Mouse (Mus musculus) left cerebral cortex, postnatal 25 days (tissue): Measurements from ENCODE around the gene Igf2r. TPM values are rescaled to one million over a fixed set of nuclear protein-coding genes. Genes with fewer than 3 reads are reported as not detected.
A peak's percentile ranks its signal among the peaks of the same experiment; 100 is the strongest.

ENCODE experiments used
- DNase-seq, 2 experiments: peaks; one replicate each; pipeline ENCODE4 v3.0.0; 2022; ENCODE audit warnings: low spot score in 2 of 2, mixed read lengths in 1 of 2
- intact Hi-C: fragments of 180-260 bp; cut with DNase I; formaldehyde crosslinking; loops from one replicate; pipeline ENCODE4 v1.15.1; 2025
- total RNA-seq, 2 experiments: library from RNA; stranded (reverse); gene quantifications; 2 replicates each; pipeline ENCODE4 v1.2.3; 2021

The Igf2r gene
- total RNA-seq, 2 experiments from 2014 or later = 28.5 to 29.2 TPM

DNA sequence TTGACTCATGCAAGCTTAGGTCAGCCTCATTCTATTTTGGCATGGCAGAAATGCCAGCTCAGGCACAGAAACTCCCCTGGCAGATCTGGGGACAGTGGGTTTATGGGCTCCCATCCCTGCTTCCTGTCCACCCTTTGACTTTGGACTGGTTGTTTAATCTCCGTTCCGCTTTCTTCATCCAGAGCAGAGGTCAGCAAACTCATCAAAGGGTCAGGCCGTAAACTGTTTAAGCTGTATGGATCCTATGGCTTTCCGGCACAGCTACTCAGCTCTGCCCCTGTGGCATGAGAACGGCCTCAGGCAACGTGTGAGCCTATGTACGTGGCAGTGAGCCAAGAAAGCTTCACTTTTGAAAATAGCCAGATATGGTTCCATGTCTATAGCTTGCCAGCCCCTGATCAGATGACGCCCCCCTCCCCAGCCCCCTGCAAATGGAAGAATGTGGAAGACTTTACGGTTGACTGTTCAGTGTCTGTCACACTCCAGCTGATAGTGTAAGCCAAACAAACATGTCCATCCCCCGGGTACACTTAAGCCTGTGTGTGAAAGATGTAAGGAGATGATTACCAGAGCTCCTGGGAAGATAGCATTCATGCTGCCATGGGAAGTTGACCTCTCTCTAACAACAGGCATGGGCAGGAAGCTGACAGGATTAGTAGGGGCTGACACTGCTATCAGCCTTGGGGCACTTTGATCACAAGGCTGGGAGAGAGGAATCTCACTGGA is 21.1 kb upstream of the Igf2r start:
- intact Hi-C loops = no loop called here
- no peak for DNase-seq

DNA sequence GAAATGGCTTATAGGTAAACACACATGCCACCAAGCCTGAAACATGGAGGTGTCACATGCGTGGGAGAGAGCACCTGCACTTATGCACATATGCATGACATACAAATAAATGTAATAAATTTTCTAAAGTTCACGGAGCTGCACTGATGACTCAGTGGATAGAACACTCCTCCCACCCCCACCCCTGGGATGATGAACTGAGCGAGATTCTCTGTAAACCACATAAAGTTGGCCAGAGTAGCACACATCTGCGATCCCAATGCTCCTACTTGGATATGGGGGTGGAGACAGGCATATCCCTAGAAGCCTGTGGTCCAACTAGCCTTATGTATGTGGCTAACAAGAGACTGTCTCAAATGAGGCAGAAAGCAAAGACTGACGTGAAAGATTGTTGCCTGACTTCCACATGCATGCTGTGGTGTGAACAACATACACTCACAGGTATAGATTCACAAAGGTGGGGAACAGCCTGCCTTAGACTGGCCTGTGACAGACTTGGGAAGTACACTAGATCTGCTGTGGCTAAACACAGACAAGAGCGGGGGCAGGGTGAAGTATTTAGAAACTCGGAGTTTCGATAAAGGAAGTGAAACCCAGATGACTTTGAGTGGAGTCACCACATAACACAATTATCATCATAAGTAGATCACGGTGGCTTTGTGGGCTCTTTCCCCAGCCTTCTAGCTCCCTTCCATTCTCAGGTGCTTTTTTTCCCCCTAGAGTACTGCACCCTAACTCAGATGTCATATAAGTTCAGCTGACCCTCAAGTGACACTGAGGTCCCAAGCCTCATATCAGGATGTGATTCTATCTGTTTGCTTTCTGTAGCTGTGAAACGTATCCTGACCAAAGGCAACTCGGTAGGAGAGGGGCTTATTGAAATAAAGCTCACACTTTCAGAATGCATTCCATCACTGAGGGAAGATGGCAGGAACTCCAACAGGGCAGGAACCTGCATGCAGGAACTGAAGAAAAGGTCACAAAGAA is 13.7 kb upstream of the Igf2r start:
- no peak for DNase-seq
- intact Hi-C loops = no loop called here

DNA sequence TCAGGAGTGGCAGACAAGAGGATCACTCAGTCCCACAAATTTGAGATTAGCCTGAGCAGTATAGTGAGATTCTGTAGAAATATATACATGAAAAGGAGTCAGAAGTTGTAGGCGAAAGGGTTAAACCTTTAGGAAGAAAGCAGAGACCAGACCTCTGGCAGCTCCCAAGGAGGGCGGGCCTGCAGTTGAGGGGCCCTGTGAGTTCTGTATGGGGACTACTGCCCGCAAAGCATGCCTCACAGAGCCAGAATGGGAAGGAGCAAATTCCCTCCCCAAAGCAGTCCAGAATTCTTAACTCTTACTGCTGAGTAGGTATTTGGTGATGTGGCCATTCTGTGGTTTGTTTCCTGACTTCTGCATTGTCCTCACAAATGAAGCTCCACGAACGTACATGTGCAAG is 11.6 kb upstream of the Igf2r start:
- intact Hi-C loops = no loop called here
- no peak for DNase-seq

DNA sequence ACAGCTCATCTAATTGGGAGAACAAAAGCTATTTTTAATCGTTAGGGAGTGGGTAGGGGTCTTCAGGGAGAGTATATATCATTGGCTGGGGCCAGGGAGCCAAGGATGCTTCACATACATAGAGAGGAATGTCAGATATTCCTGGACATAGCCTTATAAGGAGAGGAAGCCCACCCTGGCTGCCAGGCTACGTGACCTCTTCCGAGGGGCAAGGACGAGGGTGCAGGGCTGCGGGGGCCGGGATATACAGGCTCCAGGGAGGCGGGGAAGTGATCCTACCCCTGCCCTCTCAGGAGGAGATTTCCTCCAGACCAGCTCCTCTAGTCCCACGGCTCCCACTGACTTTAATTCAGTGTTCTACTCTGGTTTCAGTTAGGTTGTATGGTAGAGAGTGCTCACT is 10.7 kb upstream of the Igf2r start:
- DNase-seq = no peak
- intact Hi-C loops = no loop called here

DNA sequence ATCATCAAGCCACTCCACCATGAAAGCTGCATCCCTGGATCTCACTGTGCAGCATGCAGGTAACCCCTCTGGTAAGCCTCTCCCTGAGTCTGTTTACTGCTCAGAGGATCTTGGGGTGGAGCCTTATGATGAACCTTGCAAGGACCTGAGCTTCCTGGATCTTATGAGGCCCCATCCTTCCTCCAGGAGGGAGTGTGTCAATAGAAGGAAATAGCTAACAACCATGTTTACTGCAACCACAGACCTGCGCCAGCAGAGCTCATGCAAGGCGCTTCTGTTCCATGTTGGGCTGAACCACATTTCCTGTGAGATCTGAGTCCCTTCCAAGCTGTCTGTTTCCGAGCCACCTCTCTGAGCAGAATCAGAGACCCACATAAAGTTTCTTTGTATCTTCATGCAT is 10.0 kb upstream of the Igf2r start:
- intact Hi-C loops = no loop called here

DNA sequence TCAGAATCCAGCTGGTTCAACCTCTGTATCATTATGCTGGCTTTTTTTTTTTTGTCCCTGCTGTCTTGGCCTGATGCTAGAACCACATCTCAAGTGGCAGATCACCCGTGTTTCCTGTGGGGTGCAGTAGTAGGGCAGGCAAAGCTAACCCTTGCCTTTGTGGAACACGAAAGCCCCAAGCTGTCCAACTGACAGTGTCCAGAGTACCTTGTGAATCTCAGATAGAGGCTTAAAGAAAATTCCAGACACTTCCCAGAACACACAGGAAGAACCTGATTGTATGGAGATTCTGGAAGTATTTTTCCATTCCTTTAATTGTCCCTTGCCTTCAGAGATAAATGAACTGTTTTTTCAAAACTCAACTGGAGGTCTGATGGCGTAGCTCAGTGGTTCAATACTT is 4.5 kb upstream of the Igf2r start:
- intact Hi-C loops = no loop called here
- no peak for DNase-seq

More for the DNA sequence above, 10.0 kb upstream of the Igf2r start:
- no peak for DNase-seq

DNA sequence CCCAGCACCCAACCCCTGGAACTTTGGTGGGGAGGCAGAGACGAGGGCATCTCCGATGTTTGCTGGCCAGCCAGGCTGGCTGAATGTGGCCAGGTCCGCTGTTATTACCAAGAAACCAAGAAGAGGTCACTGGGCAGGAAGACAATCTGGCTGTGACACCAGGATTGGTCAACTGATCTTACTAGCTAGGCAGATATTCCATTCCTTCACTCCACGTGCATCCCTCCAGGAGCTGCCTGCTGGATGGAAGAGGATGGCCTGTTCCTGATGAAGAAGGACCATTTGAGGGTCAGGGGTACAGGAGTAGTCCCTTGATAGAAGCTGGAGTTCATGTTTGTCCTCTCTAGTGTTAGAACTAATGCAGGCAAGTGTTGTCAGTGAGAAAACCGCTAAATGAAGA is 1.0 kb upstream of the Igf2r start:
- intact Hi-C loops = no loop called here
- DNase-seq = no peak

DNA sequence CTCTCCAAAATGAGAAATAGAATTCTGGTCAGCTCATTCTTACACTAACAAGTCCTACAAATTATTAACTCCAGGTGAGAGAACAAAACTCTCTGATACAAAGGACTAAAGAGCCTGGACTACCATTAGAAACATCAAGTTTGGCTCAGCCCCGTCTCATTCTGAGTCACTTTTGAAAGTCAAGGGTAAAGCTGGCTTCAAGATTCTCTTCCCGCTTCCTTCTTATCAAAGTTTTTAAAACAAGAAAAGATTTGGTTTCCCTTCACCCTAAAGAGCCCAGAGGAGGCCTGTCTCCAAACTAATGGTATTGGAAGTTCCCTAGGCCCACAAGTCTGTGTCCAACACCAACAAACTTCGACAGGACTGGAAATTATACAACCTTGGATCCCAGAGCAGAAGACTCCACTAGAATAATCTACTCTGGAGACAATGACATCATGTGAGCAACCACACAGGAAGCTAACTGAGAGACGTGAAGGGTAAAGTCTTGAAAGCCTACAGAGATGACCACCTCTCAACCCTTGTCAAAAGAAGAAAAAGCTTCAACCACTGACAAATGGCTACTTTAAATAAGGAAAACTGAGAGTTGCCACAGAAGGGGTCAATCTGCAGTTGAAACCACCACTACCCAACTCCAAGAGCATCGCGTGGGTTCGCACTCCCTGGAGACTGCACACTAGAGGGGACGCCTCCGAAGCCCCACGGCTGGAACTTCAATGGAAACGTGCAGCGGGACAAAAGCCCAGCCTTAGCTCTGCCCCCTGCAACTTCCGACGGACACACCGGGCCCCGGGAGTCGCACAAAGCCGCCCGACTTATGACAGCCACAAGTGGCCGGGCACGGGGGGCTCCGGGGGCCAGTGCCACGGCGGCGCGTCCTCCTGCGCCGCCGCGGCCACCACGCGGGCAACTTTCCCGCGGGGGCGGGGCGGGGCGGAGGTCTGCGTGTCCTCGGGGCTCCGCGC is 767 bp downstream of the Igf2r start:
- intact Hi-C loops = no loop called here
- no peak for DNase-seq

DNA sequence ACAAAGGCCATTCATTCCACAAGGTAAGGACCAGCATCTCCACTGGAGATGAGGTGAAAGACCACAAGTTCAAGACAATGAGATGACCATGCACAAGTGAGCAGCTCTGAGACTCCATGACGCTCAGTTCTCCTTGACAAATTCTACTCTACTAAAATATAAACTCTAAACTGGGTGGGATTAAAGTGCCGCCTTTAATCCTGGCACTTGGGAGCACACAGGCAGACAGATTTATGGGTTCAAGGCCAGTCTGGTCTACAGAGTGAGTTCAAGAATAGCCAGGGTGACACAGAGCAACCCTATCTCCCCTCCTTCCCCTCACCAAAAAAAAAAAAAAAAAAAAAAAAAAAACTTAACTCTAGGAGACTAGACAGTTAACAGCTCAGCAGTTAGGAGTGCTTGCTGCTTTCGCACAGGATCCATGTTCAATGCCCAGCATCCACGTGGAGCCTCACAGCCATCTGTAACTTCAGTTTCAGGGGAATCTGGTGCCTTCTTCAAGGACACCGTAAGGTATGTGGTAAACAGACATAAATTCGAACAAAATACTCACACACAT is 2.1 kb downstream of the Igf2r start:
- intact Hi-C loops = no loop called here
- DNase-seq = no peak

DNA sequence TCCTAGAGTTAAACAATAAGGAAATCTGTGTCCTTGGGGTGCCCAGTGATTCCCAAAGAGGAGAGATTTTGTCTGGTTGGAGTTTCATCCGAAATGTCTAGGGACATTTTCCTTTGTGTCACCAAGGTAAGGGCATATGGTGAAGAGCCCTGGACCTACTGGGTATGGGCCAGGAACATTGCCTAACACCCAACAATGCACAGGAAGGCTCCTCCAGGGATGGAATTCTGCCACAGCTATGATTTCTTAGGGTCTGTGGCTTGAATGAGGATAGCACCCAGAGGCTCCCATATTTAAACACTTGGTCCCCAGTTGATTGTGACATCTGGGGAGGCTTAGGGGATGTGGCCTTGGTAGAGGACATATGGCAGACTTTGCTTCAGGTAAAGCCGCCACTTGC is 6.1 kb downstream of the Igf2r start:
- no peak for DNase-seq
- intact Hi-C loops = no loop called here

DNA sequence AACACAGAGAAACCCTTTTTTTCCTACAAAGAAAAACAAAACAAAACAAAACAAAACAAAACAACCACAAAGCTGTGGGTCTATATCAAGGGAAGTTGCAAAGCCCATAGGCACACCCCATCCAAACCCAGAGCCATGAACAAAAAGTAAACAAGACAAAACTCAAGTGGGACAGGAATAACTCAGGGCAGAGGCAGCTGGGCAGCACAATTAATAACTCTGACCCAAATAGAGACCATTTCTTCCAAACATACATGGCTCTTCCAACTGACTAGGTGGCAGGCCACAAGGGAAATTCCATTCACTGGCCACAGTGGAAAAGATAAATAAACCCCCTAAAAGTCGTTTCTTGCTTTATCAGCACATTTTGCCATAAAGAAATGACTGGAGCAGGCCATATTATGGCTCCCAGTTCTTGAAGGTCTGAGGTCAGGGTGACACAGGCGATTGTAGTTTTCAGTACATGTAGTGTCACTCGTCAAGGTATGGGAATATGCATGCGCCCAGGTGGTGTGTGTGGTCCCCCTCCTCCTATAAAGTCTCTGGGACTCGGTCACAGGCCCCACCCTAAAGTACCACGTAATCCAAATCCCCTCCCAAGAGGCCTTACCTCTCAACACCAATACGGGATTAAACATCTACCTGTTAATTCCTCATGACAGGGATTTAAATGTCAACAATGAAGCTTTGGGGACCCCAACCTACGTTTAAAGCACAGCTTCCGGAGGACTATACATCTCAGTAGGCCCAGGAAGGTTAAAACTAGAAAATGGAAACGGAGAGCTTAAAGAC is 8.9 kb downstream of the Igf2r start:
- intact Hi-C loops = no loop called here
- DNase-seq = no peak

DNA sequence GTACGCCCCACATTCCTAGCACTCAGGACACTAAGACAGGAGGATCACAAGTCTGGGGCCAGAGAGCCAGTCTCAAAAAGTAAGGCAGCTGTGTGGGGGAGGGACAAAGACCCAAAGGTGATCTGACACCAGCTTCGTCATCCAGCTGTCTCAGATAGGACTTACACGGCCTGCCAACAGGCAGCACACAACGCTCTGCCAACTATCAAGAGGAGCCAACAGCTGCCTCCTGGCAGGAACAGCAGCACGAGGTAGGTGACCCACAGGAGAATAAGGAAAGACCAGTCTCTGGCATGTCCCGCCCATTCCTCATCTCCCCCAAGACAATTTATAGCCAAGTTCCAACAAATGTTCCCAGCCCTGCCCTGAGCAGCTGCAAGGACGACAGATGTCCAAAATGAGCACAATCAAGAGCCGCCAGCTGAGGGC is 9.8 kb downstream of the Igf2r start:
- no peak for DNase-seq
- intact Hi-C loops = no loop called here

DNA sequence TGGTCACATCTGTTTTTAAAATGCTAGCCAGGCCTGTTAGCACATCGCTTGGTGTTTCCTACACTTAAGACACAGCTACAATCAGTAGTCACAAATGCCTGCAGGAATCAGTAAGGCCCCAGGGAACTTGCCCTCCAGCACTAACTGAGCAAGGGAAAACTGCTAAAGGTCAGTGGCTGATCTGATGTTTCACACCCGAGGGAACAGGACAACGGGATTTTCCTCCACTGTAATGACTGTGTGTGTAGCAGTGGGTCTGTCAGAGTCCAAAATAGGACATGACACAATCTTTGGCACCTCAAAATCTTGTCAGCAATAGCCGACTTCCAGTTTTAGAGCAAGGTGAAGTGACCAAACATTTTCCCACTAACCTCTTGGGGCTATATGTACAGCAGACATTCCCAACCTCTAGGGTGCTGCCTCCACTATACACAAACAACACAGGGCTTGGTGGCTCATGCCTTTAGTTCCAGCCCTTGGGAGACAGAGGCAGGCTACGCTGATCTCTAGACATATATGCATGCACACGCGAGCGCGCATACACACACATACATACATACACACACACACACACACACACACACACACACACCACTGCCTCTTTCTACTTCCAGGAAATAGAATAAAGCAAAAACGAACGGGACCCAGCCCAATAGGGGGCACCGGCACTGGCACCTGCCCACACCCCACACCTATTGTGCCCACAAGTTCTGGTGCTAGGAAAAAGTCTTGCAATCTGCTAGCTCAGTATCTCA is 10.6 kb downstream of the Igf2r start:
- DNase-seq = no peak
- intact Hi-C loops = no loop called here

DNA sequence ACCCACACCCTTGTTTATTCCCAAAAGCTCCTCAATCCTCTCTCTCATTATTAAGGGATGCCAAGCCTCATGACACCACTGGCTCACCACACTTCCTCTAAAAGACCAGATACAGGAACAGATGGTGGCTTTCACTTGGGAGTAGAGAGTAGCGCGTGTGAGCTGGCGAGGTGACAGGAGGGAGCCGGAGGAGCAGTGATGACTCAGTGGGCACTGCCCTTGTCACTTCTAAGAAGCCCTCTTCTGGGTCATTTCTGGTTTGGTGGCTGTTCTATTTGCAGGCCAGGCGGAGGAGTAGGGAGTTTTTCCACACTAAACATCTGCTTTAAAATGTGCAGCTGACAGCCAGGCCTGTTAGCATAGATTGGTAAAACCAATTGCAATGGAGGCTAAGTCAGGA is 11.5 kb downstream of the Igf2r start:
- intact Hi-C loops = no loop called here

DNA sequence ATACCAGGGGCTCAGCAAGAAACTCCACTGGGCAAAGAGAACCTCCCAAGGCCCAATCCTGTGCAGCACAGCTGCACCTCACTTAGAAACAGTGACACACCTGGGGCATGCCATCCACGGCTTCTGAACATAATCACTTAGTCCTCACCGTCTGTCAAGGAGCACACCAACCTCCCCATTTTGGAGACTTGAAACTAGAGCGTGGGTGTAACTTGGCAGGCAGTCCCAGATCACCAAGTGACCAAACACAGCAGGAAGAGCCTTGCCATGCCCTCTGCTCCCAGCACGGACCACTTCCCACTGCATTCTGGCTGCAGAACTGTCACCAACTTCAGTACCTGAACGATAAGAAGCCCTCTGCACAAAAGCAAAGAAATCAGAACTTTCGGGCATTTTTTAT is 12.3 kb downstream of the Igf2r start:
- no peak for DNase-seq
- intact Hi-C loops = no loop called here

More for the DNA sequence above, 11.5 kb downstream of the Igf2r start:
- peak; percentile 20 to 74 for DNase-seq

DNA sequence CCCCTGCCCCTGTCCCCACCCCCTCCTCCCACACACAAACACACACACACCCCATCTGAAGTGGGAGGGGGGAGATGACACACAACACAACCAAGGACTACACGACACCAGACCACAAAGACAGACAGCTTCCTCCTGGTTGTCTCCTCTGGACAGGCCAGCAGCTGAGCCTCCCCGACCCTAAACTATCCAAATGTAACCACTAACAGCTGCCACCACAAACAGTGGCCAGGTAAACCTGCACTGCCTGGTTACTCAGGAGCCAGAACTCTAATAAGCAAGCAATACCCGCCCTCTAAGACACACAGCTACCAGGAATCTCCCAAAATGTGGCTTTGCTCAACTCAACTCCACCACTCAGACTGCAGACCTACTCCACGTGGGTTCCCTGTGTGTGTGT is 13.5 kb downstream of the Igf2r start:
- intact Hi-C loops = no loop called here

DNA sequence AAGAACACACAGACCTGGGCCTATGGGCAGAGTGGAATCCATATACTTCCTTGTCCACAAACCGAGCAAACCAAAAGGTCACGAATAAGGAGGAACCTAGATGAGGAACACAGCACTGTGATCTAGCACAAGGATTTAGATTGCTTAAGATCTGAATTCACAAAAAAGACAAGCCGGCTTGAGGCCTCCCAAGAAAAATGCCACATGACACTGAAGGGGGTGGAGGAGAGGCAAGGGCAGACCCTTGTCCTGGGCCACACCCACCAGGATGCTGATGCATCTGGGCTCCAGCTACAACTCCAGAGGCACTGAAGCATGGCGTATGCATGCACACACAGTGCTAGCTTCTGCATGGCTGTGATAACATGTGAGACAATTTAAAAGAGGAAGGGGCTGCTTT is 14.3 kb downstream of the Igf2r start:
- DNase-seq = no peak
- intact Hi-C loops = no loop called here

More for the DNA sequence above, 13.5 kb downstream of the Igf2r start:
- DNase-seq = no peak
